Mouse (Mus musculus) intestine, postnatal 0 days (tissue): ENCODE measurements around the gene Rcl1. TPM values are rescaled to one million over a fixed set of nuclear protein-coding genes. Genes with fewer than 3 reads are reported as not detected.

Experiments
- ATAC-seq: fragments of 200-750 bp; cut with Nextera tagmentation; 2 replicates; pipeline ENCODE4 v1.8.0; 2017; ENCODE audit warnings: mild to moderate bottlenecking, moderate TSS enrichment, moderate library complexity
- H3K27ac ChIP-seq: fragments of 300-500 bp; sonication (generic); 2 replicates; pipeline ENCODE4 v1.5.1; 2014; ENCODE audit warnings: mild to moderate bottlenecking, low read depth, low read length, moderate library complexity
- H3K27me3 ChIP-seq: fragments of 300-500 bp; sonication (generic); replicated peaks from 2 replicates; pipeline ENCODE4 v1.6.1; 2014; ENCODE audit warnings: low read length, mixed read lengths; ENCODE audit not compliant: control insufficient read depth, insufficient read depth
- H3K36me3 ChIP-seq: fragments of 300-500 bp; sonication (generic); 2 replicates; pipeline ENCODE4 v1.6.1; 2014; ENCODE audit warnings: mild to moderate bottlenecking, moderate library complexity; ENCODE audit not compliant: control insufficient read depth, insufficient read depth
- H3K4me1 ChIP-seq: fragments of 300-500 bp; sonication (generic); replicated peaks from 2 replicates; pipeline ENCODE4 v1.6.1; 2014; ENCODE audit warnings: antibody characterized with exemption, low read length, mixed read lengths; ENCODE audit not compliant: control insufficient read depth, insufficient read depth
- H3K4me2 ChIP-seq: fragments of 300-500 bp; sonication (generic); replicated peaks from 2 replicates; pipeline ENCODE4 v1.6.1; 2014; ENCODE audit warnings: low read depth, mild to moderate bottlenecking, moderate library complexity
- H3K4me3 ChIP-seq: fragments of 300-500 bp; sonication (generic); 2 replicates; pipeline ENCODE4 v1.5.1; 2014; ENCODE audit warnings: low read depth, low read length
- H3K9ac ChIP-seq: fragments of 300-500 bp; sonication (generic); 2 replicates; pipeline ENCODE4 v1.6.1; 2014; ENCODE audit warnings: mild to moderate bottlenecking, low read depth, low read length
- H3K9me3 ChIP-seq: fragments of 300-500 bp; sonication (generic); 2 replicates; pipeline ENCODE4 v1.6.1; 2016; ENCODE audit warnings: mixed run types; ENCODE audit not compliant: control insufficient read depth
- CTCF ChIP-seq: sonication (generic); IDR thresholded peaks from 2 replicates; pipeline ENCODE4 v1.5.1; 2016; ENCODE audit warnings: low read depth, mild to moderate bottlenecking, control low read depth, antibody characterized with exemption, moderate library complexity
- WGBS: fragments of 180-500 bp; shearing (Covaris S2); extraction: QIAGEN DNeasy Blood & Tissue Kit; methylation state at CpG from one replicate; pipeline ENCODE4 v1.1.7; 2014; 5-methylcytosine and 5-hydroxymethylcytosine counted together
- polyA plus RNA-seq: library from polyadenylated mRNA; unstranded; fragments of >200 nt; fragmentation: Nextera tagmentation; extraction: Ambion mirVana; gene quantifications from 2 replicates; pipeline ENCODE4 v1.2.1, GENCODE M21; 2015

Rcl1 gene
- polyA plus RNA-seq, 1 experiment from 2014 or later, result 17.4 TPM

DNA sequence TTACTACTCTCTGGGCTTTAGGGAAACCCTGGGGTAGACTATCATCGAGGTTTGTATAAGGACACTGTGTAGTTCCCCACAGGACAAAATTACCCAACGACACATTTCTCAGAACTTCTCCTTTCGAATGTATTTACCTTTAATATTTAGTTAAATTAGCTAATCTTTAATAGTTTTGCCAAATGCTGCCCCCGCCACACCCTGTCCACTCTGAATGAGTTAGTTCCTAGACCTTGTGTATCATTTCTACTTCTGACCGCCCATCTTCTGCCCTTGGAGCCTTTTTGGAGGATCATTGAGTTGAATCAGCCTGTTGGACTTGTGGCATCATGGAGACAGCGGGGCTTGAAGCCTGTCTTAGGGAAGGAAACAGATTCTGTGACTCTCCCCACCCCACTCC is 19.1 kb downstream of the Rcl1 start:
- Histone ChIP-seq H3K36me3 (peaks cover 36% of the 10 kb centered on the region), H3K9ac (no peak overlapping the region), H3K4me1 (no peaks in the 10 kb centered on the region), H3K27ac (no peak overlapping the region), H3K27me3 (no peaks in the 10 kb centered on the region), H3K4me3 (no peak overlapping the region), H3K9me3 (no peaks in the 10 kb centered on the region), H3K4me2 (no peak overlapping the region)
- no peak for ATAC-seq
- TF ChIP-seq CTCF, result no peak
- 92% methylated on average over 6 of the region's 6 CpGs for WGBS

DNA sequence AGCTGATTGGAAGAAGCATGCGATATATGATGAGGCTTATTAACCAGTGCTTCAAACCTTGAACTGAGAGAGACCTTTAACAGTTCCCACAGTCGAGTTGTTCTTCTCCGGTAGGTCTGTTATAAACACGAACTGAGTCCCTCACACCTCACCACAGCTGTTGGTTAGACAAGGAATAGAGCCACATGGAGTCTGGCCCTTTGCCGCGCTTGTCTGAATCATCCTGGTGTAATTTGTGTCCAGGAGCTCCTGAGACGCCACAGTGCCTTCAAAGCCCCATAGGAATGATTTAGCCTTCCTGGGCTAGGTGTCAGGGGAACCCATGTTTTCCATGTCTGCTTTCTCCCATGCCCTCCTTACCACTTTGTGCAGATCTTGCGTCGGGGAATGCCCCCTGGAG is 20.2 kb downstream of the Rcl1 start:
- Histone ChIP-seq H3K4me2 (no peak overlapping the region), H3K9me3 (no peaks in the 10 kb centered on the region), H3K27ac (no peak overlapping the region), H3K4me3 (no peak overlapping the region), H3K4me1 (no peaks in the 10 kb centered on the region), H3K9ac (no peak overlapping the region), H3K36me3 (peaks cover 40% of the 10 kb centered on the region), H3K27me3 (no peaks in the 10 kb centered on the region)
- no peak for ATAC-seq
- 73% methylated on average over 9 of the region's 9 CpGs for WGBS
- no peak for TF ChIP-seq CTCF

DNA sequence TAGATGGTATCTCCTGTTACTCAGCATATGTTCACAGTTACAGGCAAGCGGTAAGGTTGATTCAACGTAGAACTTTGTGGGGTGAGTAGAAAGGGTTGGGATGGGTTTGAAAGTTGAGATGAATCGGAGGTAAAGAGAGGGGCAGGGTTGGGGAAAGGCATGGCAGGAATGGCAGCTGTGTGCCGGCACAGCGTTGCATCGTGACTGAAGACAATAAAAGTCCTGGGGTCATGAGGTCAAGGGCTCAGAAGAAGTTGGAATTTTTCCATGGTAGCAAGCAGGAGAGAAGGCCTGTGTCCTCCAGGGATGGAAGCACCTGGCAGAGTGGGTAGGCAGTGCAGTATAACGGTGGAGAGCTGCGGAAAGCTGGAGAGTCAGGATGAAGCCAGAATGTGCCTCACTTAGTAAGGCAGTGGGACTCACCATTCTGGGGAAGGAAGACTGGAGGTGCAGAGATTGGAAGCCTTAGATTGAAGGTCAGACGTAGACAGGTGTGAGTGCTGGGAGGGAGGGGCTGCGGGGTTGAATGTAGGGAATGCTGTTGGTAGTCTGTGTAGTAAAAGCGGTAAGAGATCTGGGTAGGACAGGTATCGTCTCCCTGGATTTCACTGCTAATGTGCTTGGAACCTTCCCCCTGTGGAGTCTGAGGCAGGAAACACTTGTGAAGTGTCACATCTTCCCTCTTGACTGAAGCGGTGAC is 23.9 kb downstream of the Rcl1 start:
- Histone ChIP-seq H3K4me3 (no peak overlapping the region), H3K9ac (no peak overlapping the region), H3K9me3 (no peaks in the 10 kb centered on the region), H3K4me1 (no peaks in the 10 kb centered on the region), H3K27ac (no peak overlapping the region), H3K4me2 (no peak overlapping the region), H3K36me3 (peaks cover 31% of the 10 kb centered on the region), H3K27me3 (no peaks in the 10 kb centered on the region)
- TF ChIP-seq CTCF, result no peak
- ATAC-seq, result no peak
- 76% methylated on average over 13 of the region's 13 CpGs for WGBS

DNA sequence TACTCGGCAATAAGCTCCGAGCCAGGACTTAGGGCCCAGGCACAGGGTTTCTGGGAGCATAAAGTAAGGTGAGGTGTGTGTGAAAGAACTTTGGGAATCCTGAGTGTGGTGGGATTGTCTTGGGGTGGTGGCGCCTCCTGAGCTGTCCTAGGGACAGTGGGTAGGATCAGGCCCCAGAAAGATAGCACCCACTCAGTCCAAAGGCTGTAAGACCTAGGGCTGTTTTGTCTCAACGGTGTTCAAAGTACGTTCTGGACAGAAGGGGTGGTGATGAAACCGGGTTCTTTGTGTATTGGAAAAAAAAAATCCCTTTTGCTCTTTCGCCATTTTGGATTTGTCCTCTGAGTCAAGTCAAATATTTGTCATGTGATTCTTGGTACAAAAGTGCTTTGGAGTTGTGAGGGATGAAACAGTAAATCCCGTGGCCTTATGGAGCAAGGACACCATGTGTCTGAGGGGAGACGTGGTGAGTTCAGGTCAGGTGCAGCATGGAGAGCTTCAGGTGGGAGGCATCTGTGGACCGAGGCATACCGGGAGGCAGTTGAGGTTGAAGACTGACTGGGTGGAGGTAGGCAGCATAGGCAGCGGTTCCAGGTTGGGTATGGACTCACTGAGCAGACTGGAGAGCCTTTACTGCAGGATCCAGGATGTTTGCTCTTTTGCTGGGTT is 25.3 kb downstream of the Rcl1 start:
- H3K27me3 ChIP-seq, result no peaks in the 10 kb centered on the region
- WGBS, result 90% methylated on average over 12 of the region's 12 CpGs
- no peak for ATAC-seq
- H3K27ac ChIP-seq, result no peak overlapping the region
- peaks cover 41% of the 10 kb centered on the region for H3K36me3 ChIP-seq
- no peaks in the 10 kb centered on the region for H3K4me1 ChIP-seq
- H3K9me3 ChIP-seq, result no peaks in the 10 kb centered on the region
- H3K4me2 ChIP-seq, result no peak overlapping the region
- H3K9ac ChIP-seq, result no peak overlapping the region
- TF ChIP-seq CTCF, result no peak
- H3K4me3 ChIP-seq, result no peak overlapping the region

DNA sequence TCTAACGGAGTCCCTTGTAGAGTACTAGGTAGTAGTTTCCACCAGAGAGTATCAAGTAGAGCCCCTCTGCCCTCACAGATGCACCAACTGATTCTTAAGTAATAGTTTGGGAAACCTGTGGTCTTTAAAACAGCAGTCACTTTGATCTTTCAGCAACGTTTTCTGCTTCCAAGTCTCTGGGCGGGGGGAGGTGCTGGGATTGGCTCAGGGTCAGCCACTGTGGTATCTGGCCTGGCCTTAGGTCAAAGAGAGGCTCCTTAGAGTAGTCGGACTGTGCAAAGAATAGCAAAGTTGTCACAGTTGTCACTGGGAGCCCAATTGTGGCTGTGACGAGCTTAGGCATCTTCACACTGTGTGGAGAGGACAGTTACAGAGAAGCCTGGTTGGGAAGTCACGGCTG is 26.2 kb downstream of the Rcl1 start:
- Histone ChIP-seq H3K4me3 (no peak overlapping the region), H3K9me3 (no peaks in the 10 kb centered on the region), H3K27me3 (no peaks in the 10 kb centered on the region), H3K4me2 (no peak overlapping the region), H3K36me3 (peaks cover 49% of the 10 kb centered on the region), H3K9ac (no peak overlapping the region), H3K4me1 (no peaks in the 10 kb centered on the region), H3K27ac (no peak overlapping the region)
- TF ChIP-seq CTCF, result no peak
- no peak for ATAC-seq
- WGBS, result 74% methylated on average over 6 of the region's 6 CpGs

DNA sequence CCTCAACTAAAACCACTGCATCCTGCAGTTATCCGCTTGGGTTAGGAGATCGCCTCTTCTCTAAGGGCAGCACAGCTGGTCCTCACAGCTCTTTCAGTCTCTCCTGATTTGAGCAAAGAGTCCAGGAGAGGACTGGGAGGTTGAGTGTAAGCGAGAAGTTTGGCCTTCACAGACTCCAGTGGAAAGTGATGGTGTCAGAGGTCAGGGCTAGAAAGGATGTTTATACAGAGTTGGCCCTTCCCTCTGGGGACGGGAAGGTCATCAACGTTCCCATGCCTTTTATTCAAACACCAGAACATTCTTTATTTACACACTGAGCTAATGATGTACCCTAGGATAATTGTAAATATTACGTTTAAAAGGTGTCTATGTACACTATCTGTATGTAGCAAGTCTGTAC is 27.0 kb downstream of the Rcl1 start:
- Histone ChIP-seq H3K9ac (no peak overlapping the region), H3K36me3 (peaks cover 47% of the 10 kb centered on the region), H3K4me2 (no peak overlapping the region), H3K27ac (no peak overlapping the region), H3K9me3 (no peaks in the 10 kb centered on the region), H3K4me1 (no peaks in the 10 kb centered on the region), H3K4me3 (no peak overlapping the region), H3K27me3 (no peaks in the 10 kb centered on the region)
- ATAC-seq, result no peak
- TF ChIP-seq CTCF, result no peak
- 57% methylated on average over 6 of the region's 6 CpGs for WGBS
